Mouse (Mus musculus) cerebral cortex, adult 2 months (tissue): ENCODE results near the gene Scarb1.

Experiments
- WGBS: fragments of 180-500 bp; shearing (Covaris S2); methylation state at CpG from one replicate; pipeline ENCODE4 v1.1.7; 2018; 5-methylcytosine and 5-hydroxymethylcytosine counted together

Gene Scarb1

GRCm38 (mm10) chr5:125364851-125365429 is 24.0 kb upstream of the Scarb1 start:
- 81% methylated on average over 4 of the region's 4 CpGs for WGBS

- 51% methylated on average over 7 of the region's 7 CpGs for WGBS
Measured at GRCm38 (mm10) chr5:125363894-125364293, 23.0 kb upstream of the Scarb1 start.

- 64% methylated on average over 16 of the region's 16 CpGs for WGBS
Measured at GRCm38 (mm10) chr5:125360981-125361510, 20.2 kb upstream of the Scarb1 start.

- WGBS, result 31% methylated on average over 9 of the region's 9 CpGs
Measured at GRCm38 (mm10) chr5:125360566-125360965, 19.7 kb upstream of the Scarb1 start.

GRCm38 (mm10) chr5:125358270-125358608 is 17.3 kb upstream of the Scarb1 start:
- WGBS, result 79% methylated on average over 5 of the region's 5 CpGs

- WGBS, result 89% methylated on average over 12 of the region's 12 CpGs
Measured at GRCm38 (mm10) chr5:125357543-125358269, 16.8 kb upstream of the Scarb1 start.

GRCm38 (mm10) chr5:125355650-125356049 is 14.8 kb upstream of the Scarb1 start:
- WGBS, result 68% methylated on average over 7 of the region's 7 CpGs

- 56% methylated on average over 7 of the region's 7 CpGs for WGBS
Measured at GRCm38 (mm10) chr5:125354885-125355492, 14.1 kb upstream of the Scarb1 start.

GRCm38 (mm10) chr5:125352781-125353294 is 11.9 kb upstream of the Scarb1 start:
- WGBS, result 95% methylated on average over 5 of the region's 5 CpGs

- WGBS, result 87% methylated on average over 5 of the region's 5 CpGs
Measured at GRCm38 (mm10) chr5:125351939-125352338, 11.0 kb upstream of the Scarb1 start.

GRCm38 (mm10) chr5:125351057-125351456 is 10.2 kb upstream of the Scarb1 start:
- WGBS, result 83% methylated on average over 8 of the region's 8 CpGs

- 77% methylated on average over 3 of the region's 3 CpGs for WGBS
Measured at GRCm38 (mm10) chr5:125349391-125349790, 8.5 kb upstream of the Scarb1 start.

GRCm38 (mm10) chr5:125348487-125348886 is 7.6 kb upstream of the Scarb1 start:
- WGBS, result 46% methylated on average over 8 of the region's 8 CpGs

GRCm38 (mm10) chr5:125348067-125348466 is 7.2 kb upstream of the Scarb1 start:
- 69% methylated on average over 7 of the region's 7 CpGs for WGBS

GRCm38 (mm10) chr5:125344296-125344695 is 3.4 kb upstream of the Scarb1 start:
- 90% methylated on average over 6 of the region's 6 CpGs for WGBS

- 64% methylated on average over 14 of the region's 14 CpGs for WGBS
Measured at GRCm38 (mm10) chr5:125341459-125342090, 681 bp upstream of the Scarb1 start.

GRCm38 (mm10) chr5:125339851-125340531 is 903 bp downstream of the Scarb1 start:
- 12% methylated on average over 25 of the region's 25 CpGs for WGBS

- WGBS, result 15% methylated on average over 18 of the region's 18 CpGs
Measured at GRCm38 (mm10) chr5:125339108-125339751, 1.7 kb downstream of the Scarb1 start.

- 58% methylated on average over 7 of the region's 7 CpGs for WGBS
Measured at GRCm38 (mm10) chr5:125337526-125337925, 3.4 kb downstream of the Scarb1 start.

GRCm38 (mm10) chr5:125337012-125337411 is 3.9 kb downstream of the Scarb1 start:
- WGBS, result 72% methylated on average over 9 of the region's 9 CpGs

GRCm38 (mm10) chr5:125333009-125333408 is 7.9 kb downstream of the Scarb1 start:
- WGBS, result 49% methylated on average over 6 of the region's 6 CpGs
